10 mouse cellular contexts compared by ENCODE assay signal in genomic region chr11:5135914-5136313, GRCm38 (mm10). TPM values are rescaled to one million over a fixed set of nuclear protein-coding genes. Genes with fewer than 3 reads are reported as not detected.
DNase-seq lines count a peak whose midpoint lies in the region; ATAC-seq and TF ChIP-seq lines count a peak whose summit lies in the region.
"Had no signal": no experiment of that assay in that cellular context is flagged by ENCODE, and none has a peak within 500 bp of the region (broad histone marks: within the 10 kb centered on the region; RNA-seq: fewer than 3 reads in every experiment).

No protein-coding gene starts in this region.

- peak; percentile 53 for DNase-seq in gastrocnemius, postnatal 25 days
- DNase-seq in gastrocnemius, adult 18-20 months (ENCODE audit: low spot score), result no peak
- peak; percentile 87 for DNase-seq in lung, postnatal 10 days
- DNase-seq in left cerebral cortex, postnatal 14 days (ENCODE audit: low spot score in 2 of 2), result no peak
- DNase-seq in left cerebral cortex, adult 2 months (ENCODE audit: extremely low spot score in 1 of 2, low spot score in 2 of 2), result no peak

- peaks cover 20% of the 10 kb centered on the region for H3K4me1 ChIP-seq in embryonic facial prominence, embryonic 15.5 days
- H3K4me1 ChIP-seq in kidney, embryonic 16.5 days (ENCODE audit: insufficient read depth, low read length), result peaks cover 13% of the 10 kb centered on the region

- intact Hi-C loops in left cerebral cortex, postnatal 14 days (cut with DNase I), result no loop called here
- intact Hi-C loops in left cerebral cortex, adult 2 months (cut with DNase I), result no loop called here

- 45% methylated on average over 11 of the region's 11 CpGs for WGBS in embryonic facial prominence, embryonic 15.5 days
- 69% methylated on average over 11 of the region's 11 CpGs for WGBS in kidney, embryonic 16.5 days

- no peaks in the 10 kb centered on the region for H3K27me3 ChIP-seq in embryonic facial prominence, embryonic 15.5 days
- no peaks in the 10 kb centered on the region for H3K27me3 ChIP-seq in kidney, embryonic 16.5 days (ENCODE audit: insufficient read depth, low read length)
- H3K27me3 ChIP-seq: midbrain, embryonic 13.5 days had no signal

- no peaks in the 10 kb centered on the region for H3K9me3 ChIP-seq in embryonic facial prominence, embryonic 15.5 days (replicated peaks)
- H3K9me3 ChIP-seq in kidney, embryonic 16.5 days (ENCODE audit: low read length), result no peaks in the 10 kb centered on the region
- H3K9me3 ChIP-seq: midbrain, embryonic 13.5 days had no signal

- H3K4me2 ChIP-seq in embryonic facial prominence, embryonic 15.5 days (replicated peaks), result no peak overlapping the region
- H3K4me2 ChIP-seq in kidney, embryonic 16.5 days (replicated peaks; ENCODE audit: low read depth, low read length), result no peak overlapping the region
- H3K4me2 ChIP-seq: midbrain, embryonic 13.5 days had no signal

- no peaks in the 10 kb centered on the region; the same call in 1 of the 2 replicates for H3K36me3 ChIP-seq in embryonic facial prominence, embryonic 15.5 days
- peaks cover 7% of the 10 kb centered on the region; the same call in 1 of the 2 replicates for H3K36me3 ChIP-seq in kidney, embryonic 16.5 days (ENCODE audit: insufficient read depth, low read length)
- H3K36me3 ChIP-seq: midbrain, embryonic 13.5 days had no signal

- H3K9ac ChIP-seq in embryonic facial prominence, embryonic 15.5 days, result no peak overlapping the region
- H3K9ac ChIP-seq in kidney, embryonic 16.5 days (replicated peaks; ENCODE audit: low read length), result 0 out of 2 replicates have a peak overlapping the region, but pooled peaks have one; percentile 39
- H3K9ac ChIP-seq: midbrain, embryonic 13.5 days had no signal

- no peak for TF ChIP-seq CTCF in left cerebral cortex, adult 2 months (IDR thresholded peaks at IDR 0.05)

- H3K27ac ChIP-seq in embryonic facial prominence, embryonic 15.5 days (replicated peaks), result 0 out of 2 replicates have a peak overlapping the region, but pooled peaks have one; percentile 17
- H3K27ac ChIP-seq in kidney, embryonic 16.5 days (ENCODE audit: low read length), result peak overlapping the region; percentile 48; the same call in 1 of the 2 replicates
- H3K27ac ChIP-seq in left cerebral cortex, adult 2 months, result no peak overlapping the region
- H3K27ac ChIP-seq: hindbrain, postnatal 0 days; midbrain, embryonic 13.5 days had no signal

- no peak overlapping the region for H3K4me3 ChIP-seq in embryonic facial prominence, embryonic 15.5 days (replicated peaks)
- H3K4me3 ChIP-seq in kidney, embryonic 16.5 days (ENCODE audit: low read length), result no peak overlapping the region
- no peak overlapping the region for H3K4me3 ChIP-seq in left cerebral cortex, adult 2 months
- H3K4me3 ChIP-seq: midbrain, embryonic 13.5 days had no signal

- no peak for ATAC-seq in embryonic facial prominence, embryonic 15.5 days (ENCODE audit: insufficient number of reproducible peaks, low FRiP score, low TSS enrichment, low read depth)
- ATAC-seq in kidney, embryonic 16.5 days (ENCODE audit: low FRiP score, low TSS enrichment), result 0 out of 2 replicates have a peak, but pooled peaks have one; percentile 25
- ATAC-seq in erythroblast, adult 5-6 weeks (replicated peaks; ENCODE audit: low FRiP score, poor library complexity, severe bottlenecking), result no peak
- ATAC-seq: hindbrain, postnatal 0 days; midbrain, embryonic 13.5 days had no signal

RNA-seq across cellular contexts. Expression of gene Emid1, which starts 16.1 kb away (rescaled TPM):
- total RNA-seq in gastrocnemius, postnatal 25 days (2021), result 10 to 100 TPM in 1 of 2 experiments, 1 to 10 TPM in 1; 9.4 to 15.4 TPM
- total RNA-seq in gastrocnemius, adult 18-20 months (2021), result 1 to 10 TPM; 7.7 to 8.9 TPM
- polyA plus RNA-seq in embryonic facial prominence, embryonic 15.5 days (2015; fragmentation: Nextera tagmentation; extraction: Ambion mirVana), result 64.0 and 67.1 TPM in 2 replicates
- 230 and 247 TPM in 2 replicates for polyA plus RNA-seq in kidney, embryonic 16.5 days (2015; fragmentation: Nextera tagmentation; extraction: Ambion mirVana)
- total RNA-seq in left cerebral cortex, postnatal 14 days (2021), result 10 to 100 TPM; 27.6 to 32.5 TPM
- total RNA-seq in erythroblast, adult 5-6 weeks (2015; ENCODE audit: low replicate concordance), result 1.0 TPM in 1 of 2 replicates, not detected in the other
- total RNA-seq in erythroblast, adult 5-6 weeks (2017; ENCODE audit: low replicate concordance), result 0.26 and 0.42 TPM in 2 replicates
- 1 to 10 TPM; 6.2 to 8.1 TPM for total RNA-seq in left cerebral cortex, adult 2 months (2021)

RNA-seq across cellular contexts. Expression of gene Ewsr1, which starts 36.8 kb away (rescaled TPM):
- total RNA-seq in gastrocnemius, postnatal 25 days (2021), result 10 to 100 TPM; 69.3 to 82.6 TPM
- total RNA-seq in gastrocnemius, adult 18-20 months (2021), result 10 to 100 TPM; 68.9 to 74.1 TPM
- polyA plus RNA-seq in embryonic facial prominence, embryonic 15.5 days (2015; fragmentation: Nextera tagmentation; extraction: Ambion mirVana), result 691 and 729 TPM in 2 replicates
- 859 and 884 TPM in 2 replicates for polyA plus RNA-seq in kidney, embryonic 16.5 days (2015; fragmentation: Nextera tagmentation; extraction: Ambion mirVana)
- 100 to 1,000 TPM; 288 to 295 TPM for total RNA-seq in left cerebral cortex, postnatal 14 days (2021)
- 139 and 186 TPM in 2 replicates for total RNA-seq in erythroblast, adult 5-6 weeks (2015; ENCODE audit: low replicate concordance)
- total RNA-seq in erythroblast, adult 5-6 weeks (2017; ENCODE audit: low replicate concordance), result 453 and 581 TPM in 2 replicates
- 100 to 1,000 TPM; 309 to 316 TPM for total RNA-seq in left cerebral cortex, adult 2 months (2021)

RNA-seq across cellular contexts. Expression of gene Rhbdd3, which starts 37.2 kb away (rescaled TPM):
- 10 to 100 TPM; 19.3 to 24.1 TPM for total RNA-seq in gastrocnemius, postnatal 25 days (2021)
- total RNA-seq in gastrocnemius, adult 18-20 months (2021), result 10 to 100 TPM; 29.2 to 36.9 TPM
- 28.8 and 29.4 TPM in 2 replicates for polyA plus RNA-seq in embryonic facial prominence, embryonic 15.5 days (2015; fragmentation: Nextera tagmentation; extraction: Ambion mirVana)
- polyA plus RNA-seq in kidney, embryonic 16.5 days (2015; fragmentation: Nextera tagmentation; extraction: Ambion mirVana), result 35.1 and 39.0 TPM in 2 replicates
- total RNA-seq in left cerebral cortex, postnatal 14 days (2021), result 10 to 100 TPM; 21.7 to 24.6 TPM
- total RNA-seq in erythroblast, adult 5-6 weeks (2015; ENCODE audit: low replicate concordance), result 5.6 and 9.2 TPM in 2 replicates
- 4.5 and 10.9 TPM in 2 replicates for total RNA-seq in erythroblast, adult 5-6 weeks (2017; ENCODE audit: low replicate concordance)
- 10 to 100 TPM; 23.7 to 28.0 TPM for total RNA-seq in left cerebral cortex, adult 2 months (2021)

Comparison
In these comparisons a context has a peak if more than half of its experiments do, and no peak if none do; other contexts are left out.
1. DNase-seq: peak in gastrocnemius, postnatal 25 days (single experiment) and lung, postnatal 10 days (single experiment); none in gastrocnemius, adult 18-20 months (single experiment), left cerebral cortex, postnatal 14 days (0 of 2) and left cerebral cortex, adult 2 months (0 of 2).